Mouse (Mus musculus): ENCODE results near the gene Rragb. TPM values are rescaled to one million over a fixed set of nuclear protein-coding genes. Genes with fewer than 3 reads are reported as not detected.

Gene Rragb
- 1 to 10 TPM; 1.6 to 1.7 TPM for total RNA-seq (2023)

GRCm38 (mm10) chrX:153139734-153140515 is at the start of gene Rragb:
Rragb (plus strand) TSS chrX:153139981.

GRCm38 (mm10) chrX:153118486-153118885 is 21.3 kb upstream of the Rragb start, which contains the start of gene Foxr2:
Foxr2 (plus strand) TSS chrX:153118786.

Other genes starting within 250 kb of the Rragb start
- gene Usp51, start 133.5 kb upstream of the Rragb start, total RNA-seq (2023) = not detected
- not detected for gene Mageh1, start 102.4 kb upstream of the Rragb start, total RNA-seq (2023)
- gene Foxr2, start 21.2 kb upstream of the Rragb start, total RNA-seq (2023) = not detected
- gene Klf8, start 97.5 kb downstream of the Rragb start, total RNA-seq (2023) = 1 to 10 TPM; 3.3 to 5.3 TPM